Mouse (Mus musculus) testis, postnatal 10 days (tissue): ENCODE measurements around the gene Pfdn5.

Source experiments
- DNase-seq: peaks from one replicate; pipeline ENCODE4 v3.0.0; 2021; ENCODE audit warnings: low spot score

Pfdn5 gene

DNA sequence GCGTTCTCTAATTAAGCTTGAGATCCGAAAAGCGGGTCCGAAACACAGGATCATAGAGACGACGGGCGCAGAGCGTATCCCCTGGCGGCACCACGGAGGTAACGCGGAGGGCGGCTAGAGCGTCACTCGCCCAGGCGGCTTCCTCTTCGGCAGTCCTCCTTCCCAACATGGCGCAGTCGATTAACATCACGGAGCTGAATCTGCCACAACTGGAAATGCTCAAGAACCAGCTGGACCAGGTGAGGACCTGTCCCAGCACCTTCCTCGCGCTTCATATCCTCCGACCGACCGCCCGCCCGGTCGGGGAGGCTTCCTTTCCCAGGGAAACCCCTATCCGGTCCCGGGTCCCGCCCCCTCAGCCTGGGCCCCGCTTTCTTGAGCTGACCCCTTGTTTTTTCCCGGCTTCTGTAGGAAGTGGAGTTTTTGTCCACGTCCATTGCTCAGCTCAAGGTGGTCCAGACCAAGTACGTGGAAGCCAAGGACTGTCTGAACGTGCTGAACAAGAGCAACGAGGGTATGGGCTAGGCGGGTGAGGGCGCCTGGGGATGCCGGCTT is at the start of gene Pfdn5:
Pfdn5 (plus strand) TSS at position 95 of the 555 bp plus-strand sequence.
- peak; percentile 89 for DNase-seq

DNA sequence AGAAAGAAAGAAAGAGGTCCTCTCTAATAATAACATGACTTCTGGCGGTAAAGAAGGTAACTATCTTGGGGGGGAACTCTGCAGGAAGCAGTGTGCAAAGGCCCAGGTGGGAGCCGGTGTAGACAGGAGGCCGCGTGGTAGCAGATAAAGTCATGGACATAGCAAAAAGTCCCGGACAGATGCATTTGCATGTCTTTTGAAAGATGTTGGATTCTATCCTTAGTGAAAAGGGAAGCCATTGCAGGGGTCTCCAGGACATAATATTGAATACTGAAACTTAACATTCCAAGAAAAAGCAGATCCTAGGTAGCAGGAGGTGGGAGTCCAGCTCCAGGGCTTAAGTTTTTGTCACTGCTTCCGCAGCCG is 47.2 kb upstream of the Pfdn5 start:
- no peak for DNase-seq

DNA sequence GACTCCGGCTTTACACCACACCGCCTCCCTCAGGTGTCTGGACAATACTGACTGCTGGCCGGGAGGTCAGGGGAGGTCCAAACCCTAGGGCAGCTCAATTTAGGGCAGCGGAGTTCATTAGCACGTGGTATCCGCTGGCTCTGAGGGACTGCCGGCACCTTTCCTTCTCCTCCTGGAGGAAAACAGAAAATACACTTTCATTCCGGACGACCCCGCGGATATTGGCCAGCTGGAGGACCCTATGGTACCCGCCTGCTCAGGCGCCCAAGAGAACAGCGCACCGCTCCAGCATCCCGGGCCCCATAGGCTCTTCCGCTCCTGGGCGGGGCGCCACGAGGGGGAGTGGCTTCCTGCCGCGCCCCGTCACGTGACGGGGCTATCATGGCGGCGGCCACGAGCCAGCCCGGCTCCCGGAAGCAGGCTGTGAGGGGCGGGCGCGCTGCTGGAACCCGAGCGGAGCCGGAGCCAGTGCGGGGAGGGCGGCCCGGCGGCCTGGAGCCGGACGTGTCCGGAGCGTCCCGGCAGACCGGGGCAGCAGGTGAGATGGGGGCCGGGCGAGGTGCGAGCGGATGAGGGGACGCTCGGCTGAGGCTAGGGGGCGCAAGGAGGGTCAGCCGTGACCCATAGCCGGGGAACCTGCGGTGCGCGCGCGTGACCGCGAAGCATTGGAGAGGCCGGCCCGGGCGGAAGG is 46.7 kb upstream of the Pfdn5 start, which contains the start of gene Mfsd5:
Mfsd5 (plus strand) TSS at position 363 of the 691 bp plus-strand sequence.
- DNase-seq = peak; percentile 96

DNA sequence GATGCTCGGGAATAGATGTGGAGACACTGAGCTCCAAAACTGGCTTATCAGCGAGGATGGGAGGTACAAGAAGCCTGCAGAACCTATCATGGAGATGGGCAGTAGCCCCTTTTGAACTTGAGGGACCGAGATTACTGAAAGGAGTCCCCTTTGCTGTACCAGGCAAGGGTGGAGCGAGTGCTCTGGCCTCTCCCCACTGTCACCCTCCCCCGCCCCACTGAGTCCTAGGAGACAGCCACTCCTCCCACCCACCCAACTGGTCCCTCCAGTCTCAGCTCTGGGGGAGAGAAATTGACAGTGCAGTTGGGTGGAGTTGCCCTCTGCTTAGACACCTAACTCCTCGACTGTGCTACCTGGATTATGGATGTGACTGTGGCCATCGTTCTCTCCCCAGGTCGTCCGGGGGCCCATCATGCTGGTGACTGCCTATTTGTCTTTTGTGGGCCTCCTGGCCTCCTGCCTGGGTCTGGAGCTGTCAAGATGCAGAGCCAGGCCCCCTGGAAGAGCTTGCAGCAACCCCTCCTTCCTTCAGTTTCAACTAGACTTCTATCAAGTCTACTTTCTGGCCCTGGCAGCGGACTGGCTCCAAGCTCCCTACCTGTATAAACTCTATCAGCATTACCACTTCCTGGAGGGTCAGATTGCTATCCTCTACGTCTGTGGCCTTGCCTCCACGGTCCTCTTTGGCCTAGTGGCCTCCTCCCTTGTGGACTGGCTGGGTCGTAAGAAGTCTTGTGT is 46.0 kb upstream of the Pfdn5 start:
- no peak for DNase-seq

DNA sequence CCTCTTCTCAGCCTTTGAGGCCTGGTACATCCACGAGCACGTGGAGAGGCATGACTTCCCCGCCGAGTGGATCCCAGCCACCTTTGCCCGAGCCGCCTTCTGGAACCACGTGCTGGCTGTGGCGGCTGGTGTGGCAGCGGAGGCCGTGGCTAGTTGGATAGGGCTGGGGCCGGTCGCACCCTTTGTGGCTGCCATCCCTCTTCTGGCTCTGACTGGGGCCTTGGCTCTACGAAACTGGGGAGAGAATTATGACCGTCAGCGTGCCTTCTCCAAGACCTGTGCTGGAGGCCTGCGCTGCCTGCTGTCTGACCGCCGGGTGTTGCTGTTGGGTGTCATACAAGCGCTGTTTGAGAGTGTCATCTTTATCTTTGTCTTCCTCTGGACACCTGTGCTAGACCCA is 45.3 kb upstream of the Pfdn5 start:
- no peak for DNase-seq

DNA sequence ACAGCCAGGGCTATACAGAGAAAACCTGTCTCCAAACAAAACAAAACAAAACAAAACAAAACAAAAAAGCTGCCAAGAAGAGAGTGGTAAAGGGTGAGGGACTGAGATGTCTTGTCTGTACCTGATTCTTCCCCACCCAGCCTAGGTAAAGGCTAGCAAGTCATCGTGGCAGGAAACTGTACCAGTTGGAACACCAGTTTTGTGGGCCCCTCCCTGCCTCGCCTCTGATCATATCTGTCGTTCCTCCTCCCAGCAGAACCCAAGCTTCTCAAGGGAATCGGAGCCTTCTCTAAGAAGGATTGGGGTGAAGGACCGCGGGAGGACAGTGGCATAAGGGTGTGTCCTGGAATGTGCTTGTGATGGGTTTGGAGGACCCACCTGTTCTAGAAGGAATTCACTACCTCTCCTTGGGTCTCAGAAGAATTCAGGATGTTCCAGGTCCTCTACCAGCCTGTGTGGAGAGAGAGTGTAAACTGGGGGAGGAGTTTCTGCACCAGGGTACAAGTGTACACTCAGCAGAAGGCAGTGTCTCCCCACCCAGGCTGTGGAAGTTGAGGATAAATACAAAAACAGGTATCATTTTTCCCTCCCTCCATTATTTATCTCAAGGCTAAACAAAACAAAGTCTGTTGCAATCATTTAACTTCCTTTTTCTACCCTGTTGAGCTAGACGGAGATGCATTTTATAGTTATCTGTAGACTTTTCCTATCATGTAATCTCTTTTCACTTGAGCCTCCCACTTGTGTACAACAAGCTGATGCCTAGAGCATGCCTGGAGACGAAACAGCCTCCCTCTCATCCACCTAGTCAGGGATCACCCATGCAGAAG is 43.2 kb upstream of the Pfdn5 start:
- no peak for DNase-seq

DNA sequence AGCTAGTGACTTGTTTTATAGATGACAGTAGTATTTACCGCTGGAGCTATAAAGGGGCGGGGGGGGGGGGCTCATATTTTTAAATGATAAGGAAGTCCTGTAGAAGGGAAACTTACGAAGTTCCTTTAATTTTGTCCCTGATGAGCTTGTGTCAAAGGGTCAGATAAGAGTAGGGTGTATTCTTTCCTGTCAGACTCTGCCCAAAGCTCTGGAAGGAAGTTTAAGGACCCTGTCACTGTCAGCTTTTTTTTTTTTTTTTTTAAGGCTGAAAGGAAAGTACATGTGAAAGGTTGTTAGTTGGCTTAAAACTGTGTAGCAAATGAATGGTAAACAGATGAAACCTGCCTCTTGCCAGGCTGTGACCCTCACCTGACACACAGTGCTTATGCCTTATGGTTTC is 42.3 kb upstream of the Pfdn5 start:
- no peak for DNase-seq

DNA sequence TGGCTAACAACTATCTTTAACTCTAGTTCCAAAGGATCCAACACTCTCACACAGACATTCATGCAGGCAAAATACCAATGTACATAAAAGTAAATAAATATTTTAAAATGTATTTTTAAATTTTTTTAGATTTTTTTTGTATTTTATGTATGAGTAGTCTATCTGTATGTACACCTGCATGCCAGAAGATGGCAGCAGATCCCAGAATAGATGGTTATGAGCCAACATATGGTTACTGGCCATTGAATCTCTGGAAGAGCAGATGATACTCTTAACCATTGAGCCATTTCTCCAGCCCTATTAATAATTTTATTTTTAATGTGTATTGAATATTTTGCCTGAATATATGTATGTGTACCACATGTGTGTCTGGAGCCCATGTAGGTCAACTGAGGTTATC is 38.5 kb upstream of the Pfdn5 start:
- DNase-seq = no peak

DNA sequence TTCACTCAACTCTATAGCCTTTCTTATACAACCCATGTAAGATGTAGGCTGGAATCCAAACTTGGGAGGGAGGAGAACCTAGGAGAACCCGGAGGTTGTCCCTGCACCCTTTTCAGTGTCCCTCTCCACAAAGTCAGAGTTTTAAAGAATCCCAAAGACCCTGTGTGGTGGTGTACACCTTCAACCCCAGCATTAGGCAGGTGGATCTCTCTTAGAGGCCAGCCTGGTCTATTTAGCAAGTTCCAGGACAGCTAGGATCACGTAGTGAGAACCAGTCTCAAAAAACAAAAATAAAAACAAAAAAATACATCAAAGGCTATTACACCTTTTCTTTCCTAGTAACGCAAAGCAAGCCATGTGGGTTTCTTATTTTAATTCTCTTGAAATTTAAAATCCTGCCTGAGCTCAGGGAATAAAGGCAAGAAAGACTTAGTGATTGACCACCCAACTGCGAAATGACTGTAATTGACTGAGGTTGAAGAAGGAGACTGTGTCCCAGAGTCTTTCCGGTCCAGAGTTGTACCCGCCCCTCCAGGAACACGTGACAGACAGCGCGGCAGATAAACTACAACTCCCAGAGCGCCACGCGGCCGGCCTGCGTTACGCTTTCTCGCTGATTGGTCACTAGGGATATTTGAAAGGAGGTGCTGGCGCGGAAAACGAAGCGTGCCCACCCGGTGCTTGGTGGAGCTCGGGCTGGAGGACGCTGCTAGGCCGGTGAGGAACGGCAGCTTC is 30.1 kb upstream of the Pfdn5 start, which contains the start of gene Espl1:
Espl1 (plus strand) TSS at position 634 of the 735 bp plus-strand sequence.
- peak; percentile 96 for DNase-seq

DNA sequence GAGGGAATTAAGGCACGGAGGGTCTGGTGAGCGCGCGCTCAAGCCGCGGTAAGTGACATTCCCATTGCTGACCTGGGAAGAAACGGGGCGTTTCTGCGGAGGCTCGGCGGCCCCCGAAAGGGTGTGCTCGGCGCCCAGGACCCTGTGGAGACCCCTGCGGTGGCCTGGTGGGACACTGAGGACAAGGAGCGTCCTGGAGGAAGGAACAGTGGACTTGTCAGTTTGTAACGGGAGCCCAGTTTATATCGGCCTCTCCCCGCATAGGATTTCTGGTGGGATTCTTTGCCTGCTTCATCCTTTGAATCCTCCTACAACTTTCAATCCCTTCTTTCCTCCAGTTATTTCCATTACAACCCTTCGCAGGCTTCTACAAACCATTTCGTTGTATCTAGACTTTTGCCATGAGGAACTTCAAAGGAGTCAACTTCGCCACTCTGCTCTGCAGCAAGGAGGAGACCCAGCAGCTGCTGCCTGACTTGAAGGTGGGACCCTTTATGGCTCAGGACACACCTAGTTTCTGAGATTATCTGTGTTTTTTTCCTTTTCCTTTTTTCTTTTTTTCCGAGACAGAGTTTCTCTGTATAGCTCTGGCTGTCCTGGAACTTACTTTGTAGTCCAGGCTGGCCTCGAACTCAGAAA is 29.4 kb upstream of the Pfdn5 start:
- DNase-seq = no peak

DNA sequence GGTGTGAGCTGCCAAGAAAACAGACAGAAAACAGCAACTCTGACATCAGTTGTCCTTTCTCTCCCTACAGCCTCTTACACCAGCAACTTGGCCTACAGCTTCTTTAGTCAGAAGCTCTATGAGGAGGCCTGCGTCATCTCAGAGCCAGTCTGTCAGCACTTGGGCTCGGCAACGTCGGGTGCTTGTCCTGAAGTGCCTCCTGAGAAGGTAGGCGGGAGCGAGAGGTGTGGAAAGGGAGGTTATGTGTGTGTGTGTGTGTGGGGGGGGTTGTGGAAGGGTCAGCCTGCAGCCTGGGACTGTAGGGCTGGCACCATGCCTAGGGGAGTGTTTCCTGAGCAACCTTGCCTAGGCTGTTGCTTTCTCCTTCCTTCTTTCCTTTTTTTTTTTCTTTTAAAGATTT is 23.4 kb upstream of the Pfdn5 start:
- no peak for DNase-seq

DNA sequence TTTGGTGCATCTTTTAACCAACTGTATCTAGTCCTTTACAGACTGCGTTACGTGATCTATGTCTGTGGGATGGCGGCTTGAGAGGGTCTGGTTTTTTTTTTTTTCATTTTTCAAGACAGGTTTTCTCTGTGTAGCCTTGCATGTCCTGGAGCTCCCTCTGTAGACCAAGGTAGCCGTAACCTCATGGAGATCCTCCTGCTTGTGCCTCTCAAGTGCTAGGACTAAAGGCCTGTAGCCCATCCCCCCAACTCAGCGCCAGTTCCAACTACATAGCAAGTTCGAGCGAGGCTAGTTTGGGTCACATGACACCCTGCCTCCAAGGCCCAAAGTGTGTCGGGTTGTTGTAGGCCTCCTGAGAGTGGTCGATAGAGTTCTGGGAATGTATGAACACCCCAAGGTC is 17.2 kb upstream of the Pfdn5 start:
- DNase-seq = no peak

DNA sequence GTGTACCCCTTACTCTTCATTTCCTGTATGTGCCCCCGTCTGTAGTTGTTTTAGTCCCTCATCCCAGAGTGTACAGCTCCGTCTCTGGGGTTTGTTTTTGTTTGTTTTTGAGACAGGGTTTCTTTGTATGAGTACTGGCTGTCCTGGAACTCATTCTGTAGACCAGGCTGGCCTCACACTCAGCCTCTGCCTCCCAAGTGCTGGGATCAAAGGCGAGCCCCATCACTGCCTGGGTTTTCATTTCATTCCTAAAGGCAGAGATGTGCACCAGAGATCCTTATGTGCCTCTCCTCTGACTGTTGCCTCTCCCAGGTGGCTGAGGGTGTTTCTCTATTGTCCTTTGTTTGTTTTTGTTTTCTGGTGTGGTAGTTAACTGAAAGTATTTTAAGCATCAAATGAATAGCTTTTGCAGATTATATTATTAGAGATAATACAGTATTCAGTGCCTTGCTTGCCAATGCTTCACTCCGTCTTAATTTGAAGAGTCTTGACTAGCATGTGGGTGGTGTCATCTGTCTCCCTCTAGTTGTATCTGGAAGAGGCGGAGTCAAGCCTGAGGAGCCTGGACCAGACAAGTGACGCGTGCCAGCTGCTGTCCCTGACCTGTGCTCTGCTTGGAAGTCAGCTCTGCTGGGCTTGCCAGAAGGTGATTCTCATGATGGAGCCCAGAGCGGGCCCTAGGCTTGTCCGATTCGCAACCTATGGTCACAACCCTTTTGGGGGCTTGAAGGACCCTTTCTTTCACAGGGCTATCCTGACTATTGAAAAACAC is 15.7 kb upstream of the Pfdn5 start:
- peak; percentile 80 for DNase-seq

DNA sequence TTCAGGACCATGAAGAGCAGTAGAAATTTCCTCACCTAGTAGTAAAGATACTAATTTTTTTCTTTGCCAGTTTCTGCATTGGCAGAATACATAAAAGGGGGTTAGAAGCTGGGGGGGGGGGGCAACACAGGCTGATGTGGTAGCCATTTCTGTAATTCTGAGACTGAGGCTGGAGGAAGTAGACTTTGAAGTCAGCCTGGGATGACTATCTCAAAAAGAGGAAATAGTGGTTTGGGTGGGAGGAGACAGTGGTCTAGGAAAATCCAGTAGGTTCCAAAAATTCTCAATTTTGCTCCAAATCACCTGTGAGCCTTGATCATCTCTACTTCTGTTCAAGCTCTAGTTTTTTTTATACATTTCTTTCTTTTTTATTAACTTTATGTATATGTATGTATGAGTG is 14.4 kb upstream of the Pfdn5 start:
- DNase-seq = no peak

DNA sequence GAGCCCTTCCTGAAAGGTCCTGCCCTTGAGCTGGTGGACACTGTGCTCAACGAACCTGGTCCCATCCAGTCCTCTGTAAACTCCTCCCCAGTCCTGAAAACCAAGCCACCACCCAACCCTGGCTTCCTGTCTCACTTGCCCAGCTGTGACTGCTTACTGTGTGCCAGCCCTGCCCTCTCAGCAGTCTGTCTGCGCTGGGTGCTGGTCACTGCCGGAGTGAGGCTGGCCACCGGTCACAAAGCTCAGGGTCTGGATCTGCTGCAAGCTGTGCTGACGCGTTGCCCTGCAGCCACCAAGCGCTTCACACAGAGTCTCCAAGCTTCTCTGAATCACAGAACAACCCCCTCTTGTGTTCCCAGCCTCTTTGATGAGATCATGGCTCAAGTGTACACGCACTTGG is 10.6 kb upstream of the Pfdn5 start:
- DNase-seq = no peak

DNA sequence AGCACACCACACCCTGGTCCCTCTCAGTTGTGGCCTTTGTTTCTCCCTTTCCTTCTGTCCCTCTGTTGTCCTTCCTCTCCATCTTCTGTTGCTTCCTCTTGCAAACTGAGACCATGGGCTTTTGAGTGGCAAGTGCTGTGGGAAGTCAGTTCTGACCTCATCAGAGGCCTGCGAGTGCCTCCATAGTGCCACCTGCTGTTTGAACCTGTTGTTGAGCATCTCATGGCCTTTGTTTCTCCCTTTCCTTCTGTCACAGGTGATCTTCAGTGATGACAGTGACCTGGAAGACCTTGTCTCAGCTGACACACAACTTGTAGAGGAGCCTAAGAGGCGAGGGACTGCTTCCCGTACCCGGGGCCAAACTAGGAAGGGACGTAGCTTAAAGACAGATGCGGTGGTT is 9.7 kb upstream of the Pfdn5 start:
- DNase-seq = peak; percentile 71

DNA sequence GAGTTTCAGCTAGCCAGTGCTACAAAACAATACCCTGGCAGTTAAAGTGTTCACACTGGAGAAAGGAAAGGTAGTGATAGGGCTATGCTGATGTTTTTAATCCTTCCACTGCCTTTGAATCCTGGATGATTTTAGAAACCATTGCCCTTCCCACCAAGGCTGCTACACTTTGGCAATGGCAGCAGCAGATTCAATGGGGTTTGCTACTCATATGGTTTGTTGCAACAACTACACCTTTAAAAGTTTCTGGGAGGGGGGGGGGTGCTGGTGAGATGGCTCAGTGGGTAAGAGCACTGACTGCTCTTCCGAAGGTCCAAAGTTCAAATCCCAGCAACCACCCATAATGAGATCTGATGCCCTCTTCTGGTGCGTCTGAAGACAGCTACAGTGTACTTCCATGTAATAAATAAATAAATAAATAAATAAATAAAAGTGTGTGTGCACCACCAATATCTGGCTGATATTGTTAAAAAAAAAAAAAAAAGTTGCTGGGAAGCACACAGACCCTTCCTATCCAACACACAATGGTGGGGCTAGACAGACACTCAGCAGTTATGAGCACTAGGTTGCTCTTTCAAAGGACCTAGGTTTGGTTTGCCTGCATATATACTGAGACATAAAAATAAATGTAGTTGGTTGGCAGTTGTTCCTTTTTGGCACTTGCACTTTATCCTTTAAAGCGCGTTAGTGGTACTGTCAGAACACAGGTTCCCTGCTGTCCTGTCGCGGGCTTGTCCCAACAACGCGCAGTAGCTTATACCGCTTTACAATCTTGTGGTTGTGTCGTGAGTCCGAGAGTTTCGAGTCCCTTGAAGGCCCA is 1.1 kb upstream of the Pfdn5 start:
- no peak for DNase-seq

DNA sequence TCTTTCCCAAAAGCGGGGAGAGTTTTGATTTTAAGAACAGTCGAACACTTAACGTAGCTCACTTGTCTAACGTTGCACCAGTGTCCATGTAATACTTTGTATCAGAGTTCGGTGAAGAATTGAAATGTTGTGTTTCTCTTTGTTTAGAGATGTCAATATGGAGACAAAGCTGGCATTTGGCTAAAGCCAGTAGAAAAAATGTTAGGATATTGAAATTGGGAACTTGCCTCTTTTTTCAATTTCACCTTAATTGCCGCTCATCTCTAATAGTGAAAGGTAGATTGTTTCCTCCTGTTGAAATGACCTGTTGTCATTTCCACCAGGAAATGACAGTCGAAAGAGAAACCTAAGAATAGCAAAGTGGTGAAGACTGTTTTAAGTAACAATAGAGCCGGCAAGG is 976 bp downstream of the Pfdn5 start:
- DNase-seq = no peak

DNA sequence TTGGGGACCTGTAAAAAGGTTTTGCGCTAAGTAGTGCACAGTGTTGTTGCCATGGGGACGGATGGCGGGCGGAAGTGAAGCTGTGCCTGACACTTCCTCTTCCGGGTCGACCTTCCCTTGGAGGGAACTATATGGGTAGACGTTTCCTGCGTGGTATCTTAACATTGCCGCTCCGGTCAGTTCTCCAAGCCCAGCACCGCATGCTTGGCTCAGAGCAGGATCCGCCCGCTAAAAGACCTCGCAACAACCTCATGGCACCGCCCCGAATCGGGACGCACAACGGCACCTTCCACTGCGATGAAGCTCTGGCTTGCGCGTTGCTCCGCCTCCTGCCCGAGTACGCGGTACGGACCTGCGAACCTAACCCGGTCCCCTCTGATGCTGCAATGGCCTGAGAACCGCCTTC is 5.7 kb downstream of the Pfdn5 start, which contains the start of gene Myg1:
Myg1 (plus strand) TSS at position 100 of the 406 bp plus-strand sequence.
- peak; percentile 85 for DNase-seq
